Mouse (Mus musculus) limb, embryonic 14.5 days (tissue): ENCODE data around the gene Xbp1. TPM values are rescaled to one million over a fixed set of nuclear protein-coding genes. Genes with fewer than 3 reads are reported as not detected.

ENCODE experiments used
- ATAC-seq: fragments of 200-750 bp; cut with Nextera tagmentation; 2 replicates; pipeline ENCODE4 v1.8.0; 2017; ENCODE audit warnings: low read depth, moderate number of reproducible peaks, moderate TSS enrichment; ENCODE audit not compliant: low FRiP score
- DNase-seq: peaks from one replicate; pipeline ENCODE4 v3.0.0-alpha.2; 2015; ENCODE audit warnings: low spot score
- H3K27ac ChIP-seq: fragments of 300-500 bp; sonication (generic); replicated peaks from 2 replicates; pipeline ENCODE4 v1.5.1; 2014; ENCODE audit warnings: low read depth, mild to moderate bottlenecking, low read length, moderate library complexity, mixed read lengths
- H3K27me3 ChIP-seq: fragments of 300-500 bp; sonication (generic); 2 replicates; pipeline ENCODE4 v1.6.1; 2014; ENCODE audit warnings: low read length, mixed read lengths; ENCODE audit not compliant: control insufficient read depth, insufficient read depth
- H3K36me3 ChIP-seq: fragments of 300-500 bp; sonication (generic); 2 replicates; pipeline ENCODE4 v1.6.1; 2014; ENCODE audit warnings: mild to moderate bottlenecking, low read length, moderate library complexity, mixed read lengths; ENCODE audit not compliant: control insufficient read depth, insufficient read depth
- H3K4me1 ChIP-seq: fragments of 300-500 bp; sonication (generic); 2 replicates; pipeline ENCODE4 v1.6.1; 2014; ENCODE audit warnings: antibody characterized with exemption, low read length, mixed read lengths; ENCODE audit not compliant: control insufficient read depth, insufficient read depth
- H3K4me2 ChIP-seq: fragments of 300-500 bp; sonication (generic); replicated peaks from 2 replicates; pipeline ENCODE4 v1.6.1; 2014; ENCODE audit warnings: low read depth, mild to moderate bottlenecking, low read length, moderate library complexity; ENCODE audit not compliant: severe bottlenecking
- H3K4me3 ChIP-seq: fragments of 300-500 bp; sonication (generic); replicated peaks from 2 replicates; pipeline ENCODE4 v1.5.1; 2014; ENCODE audit warnings: low read length
- H3K9ac ChIP-seq: fragments of 300-500 bp; sonication (generic); 2 replicates; pipeline ENCODE4 v1.6.1; 2014; ENCODE audit warnings: mild to moderate bottlenecking, low read depth, low read length, moderate library complexity; ENCODE audit not compliant: severe bottlenecking
- H3K9me3 ChIP-seq: fragments of 300-500 bp; sonication (generic); 2 replicates; pipeline ENCODE4 v1.6.1; 2016; ENCODE audit warnings: low read length; ENCODE audit not compliant: control insufficient read depth
- POLR2A ChIP-seq: fragments of 200-500 bp; IDR thresholded peaks from 2 replicates; pipeline ENCODE4 v1.8.0; 2012; ENCODE audit warnings: inconsistent platforms, mild to moderate bottlenecking, moderate library complexity, borderline replicate concordance; ENCODE audit not compliant: insufficient read depth, insufficient read length; ENCODE audit errors: extremely low read depth
- WGBS: fragments of 180-500 bp; shearing (Covaris S2); extraction: QIAGEN DNeasy Blood & Tissue Kit; methylation state at CpG from one replicate; pipeline ENCODE4 v1.1.7; 2014; 5-methylcytosine and 5-hydroxymethylcytosine counted together
- polyA plus RNA-seq, 2 experiments: library from polyadenylated mRNA; depleted of rRNA in 1 of 2; stranded (reverse) in 1 of 2; unstranded in 1 of 2; fragments of >200 nt; fragmentation: Nextera tagmentation in 1 of 2; extraction: Ambion mirVana in 1 of 2; gene quantifications; 2 replicates each; pipeline versions ENCODE4 v1.2.1 to v1.2.3; 2012 to 2014

Gene Xbp1
- polyA plus RNA-seq, 2 experiments, result 97.3 to 200 TPM

DNA sequence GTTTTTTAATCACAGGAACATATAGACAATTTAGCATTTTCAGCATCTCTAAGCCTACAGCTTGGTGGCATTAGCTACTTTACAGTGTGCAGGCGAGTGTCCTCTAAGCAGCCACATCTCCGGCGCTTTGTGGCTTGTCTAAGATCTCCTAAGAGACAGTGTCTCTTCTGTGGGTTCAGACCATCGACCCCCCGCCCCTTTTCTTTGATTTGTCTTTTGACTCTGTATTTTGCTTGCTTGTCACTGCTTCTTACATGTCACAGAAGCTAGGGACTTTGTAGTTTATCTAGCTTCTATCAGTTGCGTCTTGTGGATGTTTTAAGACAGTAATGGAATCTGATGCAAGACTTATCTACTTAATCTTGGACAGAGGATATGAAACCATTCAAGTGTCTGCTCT, 3.1 kb upstream of the Xbp1 start:
- H3K27ac ChIP-seq, result no peak overlapping the region
- H3K4me1 ChIP-seq, result peaks cover 4% of the 10 kb centered on the region; the same call in 1 of the 2 replicates
- no peaks in the 10 kb centered on the region for H3K9me3 ChIP-seq
- no peak for TF ChIP-seq POLR2A
- no peak overlapping the region for H3K9ac ChIP-seq
- H3K36me3 ChIP-seq, result peaks cover 3% of the 10 kb centered on the region; the same call in 1 of the 2 replicates
- no peaks in the 10 kb centered on the region for H3K27me3 ChIP-seq
- ATAC-seq (no peak), DNase-seq (no peak)
- no peak overlapping the region for H3K4me2 ChIP-seq
- H3K4me3 ChIP-seq, result no peak overlapping the region
- 89% methylated on average over 6 of the region's 6 CpGs for WGBS

DNA sequence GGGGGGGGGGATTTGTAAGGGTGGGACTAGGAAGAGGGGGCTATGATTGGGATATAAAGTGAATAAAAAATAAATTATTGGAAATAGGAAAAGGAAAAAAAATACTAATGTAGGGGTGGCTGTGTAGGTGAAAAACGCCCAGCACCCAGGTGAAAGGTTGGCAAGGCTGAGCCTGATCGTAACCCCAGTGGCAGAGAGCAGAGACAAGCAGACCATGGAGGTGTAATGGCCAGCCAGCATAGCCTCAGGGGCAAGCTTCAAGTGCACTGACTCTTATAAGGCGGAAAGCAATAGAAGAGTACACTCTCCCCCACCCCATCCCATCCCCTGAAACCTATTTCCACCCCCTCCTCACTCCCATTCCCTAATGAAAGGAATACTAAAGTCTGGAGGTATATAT, 778 bp upstream of the Xbp1 start:
- peak overlapping the region; percentile 99; the same call in 1 of the 2 replicates for H3K4me3 ChIP-seq
- peak overlapping the region; percentile 55; the same call in 1 of the 2 replicates for H3K4me2 ChIP-seq
- peaks cover 26% of the 10 kb centered on the region for H3K36me3 ChIP-seq
- TF ChIP-seq POLR2A, result no peak
- H3K27me3 ChIP-seq, result no peaks in the 10 kb centered on the region
- H3K9me3 ChIP-seq, result no peaks in the 10 kb centered on the region
- DNase-seq (no peak), ATAC-seq (no peak)
- H3K9ac ChIP-seq, result no peak overlapping the region
- 0 out of 2 replicates have a peak overlapping the region, but pooled peaks have one; percentile 95 for H3K27ac ChIP-seq
- peaks cover 11% of the 10 kb centered on the region for H3K4me1 ChIP-seq
- WGBS, result 85% methylated on average over 3 of the region's 3 CpGs

DNA sequence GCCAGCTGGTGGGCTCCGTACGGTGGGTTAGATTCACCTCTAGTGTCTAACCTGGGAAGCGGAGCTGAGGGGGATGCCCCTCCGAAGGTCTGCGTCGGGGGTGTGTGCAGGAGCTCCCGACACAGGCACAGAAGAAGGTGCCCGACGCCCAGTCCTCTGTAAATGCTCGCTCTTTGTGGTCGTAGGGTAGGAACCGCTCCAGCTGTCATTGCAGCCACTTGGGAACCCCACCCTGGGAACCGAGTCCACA, 732 bp downstream of the Xbp1 start:
- Histone ChIP-seq H3K9ac (peak overlapping the region; percentile 99), H3K27ac (peak overlapping the region; percentile 95), H3K27me3 (no peaks in the 10 kb centered on the region), H3K4me1 (peaks cover 11% of the 10 kb centered on the region), H3K36me3 (peaks cover 41% of the 10 kb centered on the region), H3K4me3 (peak overlapping the region; percentile 99), H3K9me3 (no peaks in the 10 kb centered on the region), H3K4me2 (peak overlapping the region; percentile 55)
- ATAC-seq (no peak; the same call in 1 of the 2 replicates), DNase-seq (no peak)
- no peak for TF ChIP-seq POLR2A
- 0% methylated on average over 13 of the region's 13 CpGs for WGBS

DNA sequence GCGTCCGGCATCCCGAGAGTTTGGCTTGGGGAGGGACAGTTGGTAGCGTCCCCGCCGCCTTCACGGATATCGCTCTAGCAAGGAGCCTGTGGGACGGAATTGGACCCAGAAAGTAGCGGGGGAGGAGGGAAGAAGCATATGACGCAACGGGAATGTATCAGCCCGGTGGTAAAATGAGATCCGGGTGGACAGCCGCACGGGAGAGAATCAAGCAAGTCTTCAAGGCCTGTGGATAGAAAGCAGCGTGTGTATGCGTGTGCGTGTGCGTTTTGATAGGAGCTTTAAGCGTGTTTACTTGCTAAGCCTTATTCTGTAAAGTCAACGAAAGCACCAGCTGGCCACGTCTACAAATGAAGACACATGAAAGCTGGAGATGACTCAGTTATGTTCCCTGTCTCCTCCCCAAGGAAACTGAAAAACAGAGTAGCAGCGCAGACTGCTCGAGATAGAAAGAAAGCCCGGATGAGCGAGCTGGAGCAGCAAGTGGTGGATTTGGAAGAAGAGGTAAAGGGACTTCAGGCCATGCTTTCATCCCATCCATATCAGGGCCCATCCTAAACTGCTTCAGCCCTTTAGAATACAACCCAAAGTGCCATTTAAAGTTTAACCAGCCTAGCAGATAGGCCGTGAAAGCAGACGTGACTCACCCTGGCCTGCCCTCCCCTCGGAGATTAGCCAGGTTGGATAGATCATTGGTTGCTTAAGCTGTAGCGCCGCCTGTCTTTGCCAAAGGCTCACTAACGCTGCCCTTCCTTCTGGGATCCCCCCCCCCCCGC, 1.2 kb downstream of the Xbp1 start:
- TF ChIP-seq POLR2A, result no peak
- peak overlapping the region; percentile 95 for H3K27ac ChIP-seq
- peak; percentile 79 for DNase-seq
- H3K36me3 ChIP-seq, result peaks cover 46% of the 10 kb centered on the region
- H3K9ac ChIP-seq, result peak overlapping the region; percentile 99
- H3K4me3 ChIP-seq, result peak overlapping the region; percentile 99
- no peaks in the 10 kb centered on the region for H3K27me3 ChIP-seq
- ATAC-seq, result peak; percentile 19; the same call in 1 of the 2 replicates
- H3K4me2 ChIP-seq, result peak overlapping the region; percentile 55
- H3K9me3 ChIP-seq, result no peaks in the 10 kb centered on the region
- under 1% methylated on average over 33 of the region's 34 CpGs for WGBS
- peaks cover 11% of the 10 kb centered on the region for H3K4me1 ChIP-seq

DNA sequence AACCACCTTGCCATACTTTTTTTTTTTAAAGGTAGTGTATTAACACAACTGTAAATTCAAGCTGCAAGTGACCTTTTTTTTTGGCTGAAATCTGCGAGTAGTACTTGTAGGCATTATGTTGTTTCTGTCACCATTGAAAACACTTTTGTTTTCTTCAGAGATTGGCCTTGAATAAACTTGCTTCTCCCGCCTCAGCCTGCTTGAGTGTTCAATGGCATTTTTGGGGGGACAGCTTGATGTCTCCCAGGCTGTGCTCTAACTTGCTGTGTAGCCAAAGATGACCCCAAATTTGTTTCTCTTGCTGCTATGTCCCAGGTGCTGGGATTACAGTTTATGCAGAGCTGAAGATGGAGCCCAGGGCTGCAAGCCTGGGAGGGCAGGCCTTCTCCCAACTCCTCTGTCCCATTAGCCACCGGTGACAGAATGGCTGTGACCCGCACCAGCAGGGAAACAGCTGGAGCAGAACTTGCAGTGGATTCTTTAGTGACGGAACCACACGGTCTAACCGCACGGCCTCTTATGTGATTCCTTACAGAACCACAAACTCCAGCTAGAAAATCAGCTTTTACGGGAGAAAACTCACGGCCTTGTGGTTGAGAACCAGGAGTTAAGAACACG, 2.4 kb downstream of the Xbp1 start:
- H3K36me3 ChIP-seq, result peaks cover 51% of the 10 kb centered on the region
- peak overlapping the region; percentile 31; the same call in 1 of the 2 replicates for H3K9ac ChIP-seq
- ATAC-seq (no peak), DNase-seq (no peak)
- TF ChIP-seq POLR2A, result no peak
- WGBS, result 86% methylated on average over 11 of the region's 11 CpGs
- no peaks in the 10 kb centered on the region for H3K27me3 ChIP-seq
- H3K4me1 ChIP-seq, result peaks cover 11% of the 10 kb centered on the region
- H3K9me3 ChIP-seq, result no peaks in the 10 kb centered on the region
- peak overlapping the region; percentile 99 for H3K4me3 ChIP-seq
- H3K27ac ChIP-seq, result no peak overlapping the region
- H3K4me2 ChIP-seq, result peak overlapping the region; percentile 55
